Mouse (Mus musculus) kidney, adult 2 months (tissue): ENCODE data around the gene Nradd. TPM values are rescaled to one million over a fixed set of nuclear protein-coding genes. Genes with fewer than 3 reads are reported as not detected.

Source experiments
- DNase-seq: peaks from one replicate; pipeline ENCODE4 v3.0.0; 2021
- H3K27ac ChIP-seq: fragments of 200-500 bp; 2 replicates; pipeline ENCODE4 v1.5.1; 2012; ENCODE audit warnings: low read depth, low read length, control low read depth, inconsistent platforms; ENCODE audit not compliant: insufficient read depth
- H3K27me3 ChIP-seq: fragments of 200-500 bp; replicated peaks from 2 replicates; pipeline ENCODE4 v1.6.1; 2012; ENCODE audit warnings: mild to moderate bottlenecking, moderate library complexity, low read length, inconsistent platforms; ENCODE audit not compliant: control insufficient read depth, insufficient read depth
- H3K36me3 ChIP-seq: fragments of 200-500 bp; 2 replicates; pipeline ENCODE4 v1.6.1; 2012; ENCODE audit warnings: mild to moderate bottlenecking, moderate library complexity, low read length, inconsistent platforms; ENCODE audit not compliant: control insufficient read depth, insufficient read depth
- H3K4me1 ChIP-seq: fragments of 200-500 bp; 2 replicates; pipeline ENCODE4 v1.6.1; 2011; ENCODE audit warnings: low read length; ENCODE audit not compliant: control insufficient read depth, insufficient read depth
- H3K4me3 ChIP-seq: fragments of 200-500 bp; 2 replicates; pipeline ENCODE4 v1.5.1; 2011; ENCODE audit warnings: mild to moderate bottlenecking, low read depth, low read length, control low read depth; ENCODE audit not compliant: insufficient read depth
- CTCF ChIP-seq: fragments of 200-500 bp; conservative IDR thresholded peaks from 2 replicates; pipeline ENCODE4 v1.5.1; 2011; ENCODE audit warnings: low read depth, mild to moderate bottlenecking, control low read depth, low read length, moderate library complexity, mixed read lengths; ENCODE audit not compliant: insufficient read depth, insufficient read length
- POLR2A ChIP-seq: fragments of 200-500 bp; IDR thresholded peaks from one replicate; pipeline ENCODE4 v1.6.1; 2011; ENCODE audit warnings: low read depth, low read length, control low read depth
- WGBS: fragments of 180-500 bp; shearing (Covaris S2); methylation state at CpG from one replicate; pipeline ENCODE4 v1.1.7; 2018; 5-methylcytosine and 5-hydroxymethylcytosine counted together
- polyA plus RNA-seq: library from polyadenylated mRNA; depleted of rRNA; stranded (reverse); fragments of >200 nt; gene quantifications from 2 replicates; pipeline ENCODE4 v1.2.3, GENCODE M21; 2012

Nradd gene
- polyA plus RNA-seq, 1 experiment = 4.3 TPM

- Histone ChIP-seq H3K36me3 (peaks cover 2% of the 10 kb centered on the region; the same call in 1 of the 2 replicates), H3K4me1 (no peaks in the 10 kb centered on the region), H3K27ac (no peak overlapping the region), H3K27me3 (no peaks in the 10 kb centered on the region), H3K4me3 (no peak overlapping the region)
- WGBS = 18% methylated on average over 19 of the region's 19 CpGs
- peak; percentile 93 for TF ChIP-seq CTCF
- TF ChIP-seq POLR2A = no peak
- DNase-seq = peak; percentile 89
Measured at GRCm38 (mm10) chr9:110635225-110635624, 11.0 kb upstream of the Nradd start.

- no peak for DNase-seq
- H3K27me3 ChIP-seq = no peaks in the 10 kb centered on the region
- 75% methylated on average over 17 of the region's 17 CpGs for WGBS
- TF ChIP-seq CTCF (no peak), POLR2A (no peak)
- no peak overlapping the region for H3K27ac ChIP-seq
- H3K4me1 ChIP-seq = no peaks in the 10 kb centered on the region
- H3K4me3 ChIP-seq = no peak overlapping the region
- peaks cover 2% of the 10 kb centered on the region; the same call in 1 of the 2 replicates for H3K36me3 ChIP-seq
Measured at GRCm38 (mm10) chr9:110633882-110634281, 9.6 kb upstream of the Nradd start.

GRCm38 (mm10) chr9:110632671-110633070 is 8.4 kb upstream of the Nradd start:
- 84% methylated on average over 15 of the region's 15 CpGs for WGBS
- no peak for DNase-seq
- Histone ChIP-seq H3K27me3 (no peaks in the 10 kb centered on the region), H3K27ac (no peak overlapping the region), H3K4me3 (no peak overlapping the region), H3K36me3 (peaks cover 2% of the 10 kb centered on the region; the same call in 1 of the 2 replicates), H3K4me1 (no peaks in the 10 kb centered on the region)
- TF ChIP-seq POLR2A (no peak), CTCF (no peak)

- WGBS = 71% methylated on average over 30 of the region's 30 CpGs
- H3K27me3 ChIP-seq = no peaks in the 10 kb centered on the region
- TF ChIP-seq POLR2A (no peak), CTCF (no peak)
- no peak overlapping the region for H3K4me3 ChIP-seq
- DNase-seq = no peak
- no peaks in the 10 kb centered on the region for H3K4me1 ChIP-seq
- H3K27ac ChIP-seq = no peak overlapping the region
- H3K36me3 ChIP-seq = peaks cover 2% of the 10 kb centered on the region; the same call in 1 of the 2 replicates
Measured at GRCm38 (mm10) chr9:110631651-110632275, 7.5 kb upstream of the Nradd start.

GRCm38 (mm10) chr9:110631191-110631590 is 6.9 kb upstream of the Nradd start:
- Histone ChIP-seq H3K27me3 (no peaks in the 10 kb centered on the region), H3K27ac (no peak overlapping the region), H3K36me3 (peaks cover 2% of the 10 kb centered on the region; the same call in 1 of the 2 replicates), H3K4me3 (no peak overlapping the region), H3K4me1 (no peaks in the 10 kb centered on the region)
- DNase-seq = no peak
- WGBS = 54% methylated on average over 10 of the region's 10 CpGs
- peak; percentile 50 for TF ChIP-seq CTCF
- TF ChIP-seq POLR2A = no peak

- Histone ChIP-seq H3K4me3 (no peak overlapping the region), H3K27me3 (no peaks in the 10 kb centered on the region), H3K27ac (no peak overlapping the region), H3K4me1 (peaks cover 1% of the 10 kb centered on the region; the same call in 1 of the 2 replicates), H3K36me3 (peaks cover 2% of the 10 kb centered on the region; the same call in 1 of the 2 replicates)
- no peak for TF ChIP-seq POLR2A
- no peak for TF ChIP-seq CTCF
- peak; percentile 72 for DNase-seq
- 56% methylated on average over 15 of the region's 15 CpGs for WGBS
Measured at GRCm38 (mm10) chr9:110630171-110630570, 5.9 kb upstream of the Nradd start.

- H3K27ac ChIP-seq = no peak overlapping the region
- DNase-seq = no peak
- H3K4me1 ChIP-seq = peaks cover 6% of the 10 kb centered on the region; the same call in 1 of the 2 replicates
- H3K36me3 ChIP-seq = no peaks in the 10 kb centered on the region
- H3K4me3 ChIP-seq = peak overlapping the region; percentile 32; the same call in 1 of the 2 replicates
- no peak for TF ChIP-seq CTCF
- no peaks in the 10 kb centered on the region for H3K27me3 ChIP-seq
- 77% methylated on average over 11 of the region's 11 CpGs for WGBS
Measured at GRCm38 (mm10) chr9:110625350-110625908, 1.2 kb upstream of the Nradd start.
